Mouse (Mus musculus) small intestine, adult 2 months (tissue): Measurements from ENCODE around the gene Lrrc8b. TPM values are rescaled to one million over a fixed set of nuclear protein-coding genes. Genes with fewer than 3 reads are reported as not detected.

ENCODE experiments used
- H3K27ac ChIP-seq: fragments of 200-500 bp; 2 replicates; pipeline ENCODE4 v1.5.1; 2012; ENCODE audit warnings: low read depth, low read length, control low read depth, inconsistent platforms; ENCODE audit not compliant: insufficient read depth
- H3K27me3 ChIP-seq: fragments of 200-500 bp; 2 replicates; pipeline ENCODE4 v1.6.1; 2012; ENCODE audit warnings: mild to moderate bottlenecking, moderate library complexity, low read length, inconsistent platforms; ENCODE audit not compliant: control insufficient read depth, insufficient read depth
- H3K36me3 ChIP-seq: fragments of 200-500 bp; 2 replicates; pipeline ENCODE4 v1.6.1; 2012; ENCODE audit warnings: mild to moderate bottlenecking, low read length, control low read depth, inconsistent platforms; ENCODE audit not compliant: control insufficient read depth, insufficient read depth
- H3K4me1 ChIP-seq: fragments of 200-500 bp; 2 replicates; pipeline ENCODE4 v1.6.1; 2012; ENCODE audit warnings: low read length, inconsistent platforms, mixed read lengths; ENCODE audit not compliant: control insufficient read depth, insufficient read depth, insufficient read length
- H3K4me3 ChIP-seq: fragments of 200-500 bp; 2 replicates; pipeline ENCODE4 v1.5.1; 2012; ENCODE audit warnings: low read depth, mild to moderate bottlenecking, control low read depth, inconsistent platforms, low read length, moderate library complexity
- CTCF ChIP-seq: fragments of 200-500 bp; IDR thresholded peaks from 2 replicates; pipeline ENCODE4 v1.5.1; 2012; ENCODE audit warnings: low read depth, mild to moderate bottlenecking, control low read depth, inconsistent platforms, low read length, moderate library complexity, mixed read lengths; ENCODE audit not compliant: insufficient replicate concordance, insufficient read length; ENCODE audit errors: extremely low read depth
- POLR2A ChIP-seq: fragments of 200-500 bp; IDR thresholded peaks from 2 replicates; pipeline ENCODE4 v1.6.1; 2012; ENCODE audit warnings: low read depth, mild to moderate bottlenecking, control low read depth, inconsistent platforms, low read length, moderate library complexity
- WGBS: fragments of 180-500 bp; shearing (Covaris S2); methylation state at CpG from one replicate; pipeline ENCODE4 v1.1.7; 2018; 5-methylcytosine and 5-hydroxymethylcytosine counted together
- polyA plus RNA-seq: library from polyadenylated mRNA; depleted of rRNA; stranded (reverse); fragments of >200 nt; gene quantifications from 2 replicates; pipeline ENCODE4 v1.2.3, GENCODE M21; 2012

Gene Lrrc8b
- polyA plus RNA-seq, 1 experiment: 19.6 TPM

DNA sequence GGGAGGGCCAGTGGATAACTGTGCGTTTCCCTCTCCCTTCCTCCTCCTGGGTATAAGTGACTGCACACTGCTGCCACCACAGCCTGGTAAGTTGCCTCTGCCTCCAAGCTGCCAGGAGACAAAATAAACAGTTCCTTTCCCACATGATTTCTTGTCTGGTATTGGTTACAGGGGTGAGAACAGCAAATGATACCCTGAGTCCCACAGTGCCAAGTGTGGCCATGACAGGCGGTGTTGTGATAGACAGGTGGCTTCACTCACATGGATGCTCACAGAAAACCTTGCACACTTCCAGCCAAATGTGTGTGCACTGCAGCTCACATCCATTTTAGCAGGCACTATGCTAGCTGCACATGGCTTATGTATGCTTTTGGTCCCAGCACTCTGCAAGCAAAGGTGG lies 3.8 kb upstream of the Lrrc8b start:
- no peak overlapping the region for H3K27ac ChIP-seq
- TF ChIP-seq POLR2A: no peak
- no peak for TF ChIP-seq CTCF
- no peaks in the 10 kb centered on the region for H3K27me3 ChIP-seq
- 89% methylated on average over 2 of the region's 2 CpGs for WGBS
- no peaks in the 10 kb centered on the region for H3K36me3 ChIP-seq
- H3K4me1 ChIP-seq: no peaks in the 10 kb centered on the region
- no peak overlapping the region for H3K4me3 ChIP-seq

DNA sequence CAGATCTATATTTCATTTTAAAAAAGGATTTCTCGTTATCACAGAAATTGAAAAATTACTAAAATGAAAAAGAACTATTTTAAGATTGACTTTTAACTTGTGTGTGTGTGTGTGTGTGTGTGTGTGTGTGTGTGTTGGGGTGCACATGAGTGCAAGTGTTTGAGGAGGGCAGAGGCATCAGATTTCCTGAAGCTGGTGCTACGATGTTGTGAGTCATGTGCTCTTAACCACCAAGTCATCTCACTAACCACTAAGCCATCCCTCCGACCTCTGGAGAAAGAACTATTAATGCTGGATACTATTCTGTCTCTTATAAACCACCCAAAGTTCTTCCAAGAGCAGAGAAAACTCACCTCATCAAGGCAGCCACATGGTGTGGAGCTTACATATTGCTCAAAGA lies 2.9 kb upstream of the Lrrc8b start:
- Histone ChIP-seq H3K27ac (no peak overlapping the region), H3K27me3 (no peaks in the 10 kb centered on the region), H3K4me1 (peaks cover under 1% of the 10 kb centered on the region; the same call in 1 of the 2 replicates), H3K36me3 (no peaks in the 10 kb centered on the region), H3K4me3 (no peak overlapping the region)
- TF ChIP-seq POLR2A: no peak
- no peak for TF ChIP-seq CTCF
- WGBS: 82% methylated on average over 3 of the region's 3 CpGs

DNA sequence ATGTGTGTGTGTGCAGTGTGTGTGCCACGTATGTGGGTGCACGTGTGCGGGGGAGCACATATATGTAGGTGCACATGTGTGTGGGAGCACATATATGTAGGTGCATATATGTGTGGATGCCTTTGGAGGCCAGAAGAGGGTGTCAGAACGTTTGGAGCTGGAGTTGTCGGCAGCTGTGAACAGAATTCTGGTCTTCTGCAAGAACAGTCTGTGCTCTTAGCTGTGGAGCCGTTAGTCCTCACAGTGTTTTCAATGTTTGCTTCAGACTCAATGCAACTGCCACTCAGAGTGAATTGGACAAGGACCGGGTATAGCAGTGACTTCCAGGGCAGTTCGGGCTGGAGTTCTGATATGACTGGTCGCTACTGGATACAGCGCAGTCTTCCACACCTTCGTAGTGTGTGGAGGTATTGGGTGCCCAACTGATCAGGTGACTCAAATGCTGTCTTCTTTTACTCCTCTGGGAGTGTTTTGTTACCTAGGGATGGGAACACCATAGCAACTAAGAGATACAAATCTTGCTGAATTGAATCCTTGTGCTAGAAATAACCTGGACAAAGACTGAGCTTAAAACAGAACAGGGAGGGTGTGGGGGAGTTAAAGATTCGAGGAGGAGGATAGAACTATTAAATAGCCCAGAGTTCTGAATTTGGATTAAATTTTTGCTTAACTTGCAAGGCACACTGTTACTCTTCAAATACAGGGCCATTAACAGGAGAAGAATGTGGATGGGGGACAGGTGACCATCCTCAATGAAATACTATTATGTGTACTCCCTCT lies 1.0 kb upstream of the Lrrc8b start:
- peaks cover 7% of the 10 kb centered on the region; the same call in 1 of the 2 replicates for H3K4me1 ChIP-seq
- no peaks in the 10 kb centered on the region for H3K36me3 ChIP-seq
- TF ChIP-seq CTCF (no peak), POLR2A (no peak)
- peak overlapping the region; percentile 54; the same call in 1 of the 2 replicates for H3K27ac ChIP-seq
- H3K4me3 ChIP-seq: no peak overlapping the region
- no peaks in the 10 kb centered on the region for H3K27me3 ChIP-seq
- WGBS: 77% methylated on average over 12 of the region's 12 CpGs

DNA sequence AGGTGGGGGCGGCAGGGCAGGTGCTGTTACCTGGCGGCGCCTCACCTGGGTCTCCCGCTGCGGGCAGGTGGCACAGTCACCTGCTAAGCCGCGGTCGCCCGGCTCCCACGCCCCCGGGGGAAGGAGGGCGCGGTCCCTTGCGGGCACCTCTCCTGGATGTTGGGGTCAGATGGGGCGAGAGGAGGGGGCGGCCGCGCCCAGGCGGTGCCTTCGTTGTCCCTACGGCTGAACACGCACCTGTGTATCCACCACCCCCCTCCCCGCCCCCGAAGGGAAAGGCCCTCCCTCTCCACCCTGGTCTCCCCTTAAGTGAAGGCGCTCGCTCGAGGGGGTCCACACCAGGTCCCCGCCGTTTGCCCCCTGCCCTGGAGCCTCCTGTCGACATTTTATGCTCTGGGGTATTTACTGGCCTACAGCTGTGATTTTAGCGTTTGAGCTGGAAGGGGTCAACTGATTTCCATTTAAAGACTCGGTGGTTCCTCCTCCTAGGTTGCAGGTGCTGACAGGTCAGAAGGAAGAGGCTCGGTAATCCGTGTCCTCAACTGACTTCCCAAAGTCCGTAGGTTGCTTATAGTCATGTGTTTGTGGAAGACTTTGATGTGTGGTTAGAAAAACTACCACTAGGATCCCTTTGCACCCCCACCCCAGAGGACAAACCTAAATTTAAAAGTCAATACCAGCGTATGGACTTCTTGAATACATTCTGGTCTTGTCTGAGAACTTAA lies 538 bp downstream of the Lrrc8b start:
- H3K4me3 ChIP-seq: peak overlapping the region; percentile 93
- no peaks in the 10 kb centered on the region for H3K36me3 ChIP-seq
- no peaks in the 10 kb centered on the region for H3K27me3 ChIP-seq
- H3K4me1 ChIP-seq: peaks cover 7% of the 10 kb centered on the region; the same call in 1 of the 2 replicates
- 3% methylated on average over 32 of the region's 36 CpGs for WGBS
- peak overlapping the region; percentile 24; the same call in 1 of the 2 replicates for H3K27ac ChIP-seq
- no peak for TF ChIP-seq POLR2A
- no peak for TF ChIP-seq CTCF

DNA sequence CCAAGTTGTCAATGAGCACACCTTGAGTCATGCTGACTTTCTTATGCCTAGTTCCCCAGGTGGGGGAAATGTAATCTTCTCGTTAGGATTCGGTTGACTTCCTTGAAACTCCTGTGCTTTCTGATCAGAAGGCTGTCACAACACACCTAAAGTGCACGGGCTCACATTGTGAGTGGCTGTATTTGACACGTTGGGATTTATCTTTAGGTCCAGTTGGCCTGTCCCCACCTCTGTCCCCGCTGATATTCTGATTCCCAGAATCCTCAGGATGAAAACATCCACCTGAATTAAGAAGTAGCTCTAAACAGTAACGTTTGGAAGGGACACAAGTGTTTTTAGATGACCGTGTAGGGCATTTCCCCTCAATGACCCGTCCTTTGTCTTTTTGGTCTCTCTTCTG lies 1.6 kb downstream of the Lrrc8b start:
- no peak for TF ChIP-seq CTCF
- no peak for TF ChIP-seq POLR2A
- H3K4me3 ChIP-seq: no peak overlapping the region
- H3K27me3 ChIP-seq: no peaks in the 10 kb centered on the region
- H3K27ac ChIP-seq: no peak overlapping the region
- peaks cover 7% of the 10 kb centered on the region; the same call in 1 of the 2 replicates for H3K4me1 ChIP-seq
- 65% methylated on average over 8 of the region's 8 CpGs for WGBS
- H3K36me3 ChIP-seq: no peaks in the 10 kb centered on the region

DNA sequence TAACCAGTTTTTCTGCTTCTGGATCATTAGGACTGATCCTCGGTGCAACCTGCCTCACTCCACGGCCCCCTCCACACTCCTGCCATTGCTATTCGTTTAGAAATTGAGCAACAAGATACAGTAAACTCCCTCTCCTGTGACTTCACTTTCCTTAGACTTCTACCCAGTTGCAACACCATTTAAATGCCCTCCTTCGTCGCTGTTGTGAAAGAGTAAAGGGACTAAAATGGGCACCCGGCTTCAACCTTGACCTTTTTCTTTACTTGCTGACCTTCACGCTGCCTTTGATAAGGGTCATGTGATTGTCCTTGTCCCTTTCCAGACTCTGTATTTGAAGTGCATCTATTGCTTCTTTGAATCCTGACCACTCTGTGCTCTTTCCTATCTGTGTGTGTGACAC lies 2.8 kb downstream of the Lrrc8b start:
- 60% methylated on average over 7 of the region's 7 CpGs for WGBS
- no peak for TF ChIP-seq CTCF
- no peak for TF ChIP-seq POLR2A
- 0 out of 2 replicates have a peak overlapping the region, but pooled peaks have one; percentile 14 for H3K4me3 ChIP-seq
- peaks cover 7% of the 10 kb centered on the region; the same call in 1 of the 2 replicates for H3K4me1 ChIP-seq
- peak overlapping the region; percentile 81; the same call in 1 of the 2 replicates for H3K27ac ChIP-seq
- H3K36me3 ChIP-seq: no peaks in the 10 kb centered on the region
- no peaks in the 10 kb centered on the region for H3K27me3 ChIP-seq

DNA sequence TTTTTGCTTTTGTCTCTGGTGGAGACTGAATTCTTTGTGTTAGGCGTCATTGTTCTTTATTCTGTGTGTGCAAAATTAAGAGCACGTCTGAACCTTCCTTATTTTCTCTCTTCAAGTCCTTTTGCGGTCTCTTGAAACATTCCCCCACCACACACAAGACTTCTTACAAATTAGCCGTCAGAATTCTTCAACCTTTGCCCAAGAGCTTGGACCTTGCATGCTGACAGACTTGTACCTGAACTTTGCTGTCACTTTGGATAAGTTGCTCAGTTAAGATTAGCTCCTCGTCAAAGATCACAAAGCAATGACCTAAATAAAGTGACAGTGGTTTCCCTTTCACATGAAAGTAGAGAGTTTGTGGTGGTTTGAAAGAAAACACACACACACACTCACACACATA lies 3.3 kb downstream of the Lrrc8b start:
- WGBS: 60% methylated on average over 5 of the region's 5 CpGs
- Histone ChIP-seq H3K36me3 (no peaks in the 10 kb centered on the region), H3K27me3 (no peaks in the 10 kb centered on the region), H3K27ac (peak overlapping the region; percentile 81; the same call in 1 of the 2 replicates), H3K4me3 (no peak overlapping the region), H3K4me1 (peaks cover 7% of the 10 kb centered on the region; the same call in 1 of the 2 replicates)
- TF ChIP-seq POLR2A (no peak), CTCF (no peak)
